In genomic region chr4:98923568-98924070, GRCm38 (mm10) we compare ENCODE assay signal across 7 mouse cellular contexts. TPM values are rescaled to one million over a fixed set of nuclear protein-coding genes. Genes with fewer than 3 reads are reported as not detected.
DNase-seq lines count a peak whose midpoint lies in the region; ATAC-seq and TF ChIP-seq lines count a peak whose summit lies in the region.

TSS of gene Usp1 (plus strand) at chr4:98923810.

- in situ Hi-C loops in CH12.LX (cut with MboI; ENCODE audit: low pct_ligation_motif_present, low pct_unique_long_range_greater_than_20kb, low sequenced_read_pairs) = loop anchor here (25.0 kb wide), 1 partner anchor 536 kb away; the partner anchor contains the start of genes Patj and Tm2d1

- H3K27ac ChIP-seq in CH12.LX (ENCODE audit: insufficient read depth, low read depth) = peak within 1 kb of the TSS; percentile 90
- H3K27ac ChIP-seq in MEL (ENCODE audit: control insufficient read depth, low read depth, low read length) = peak within 1 kb of the TSS; percentile 97
- peak within 1 kb of the TSS; percentile 99 for H3K27ac ChIP-seq in embryonic facial prominence, embryonic 10.5 days (replicated peaks)
- H3K27ac ChIP-seq in lung, postnatal 0 days (ENCODE audit: low read length) = peak within 1 kb of the TSS; percentile 99

- H3K4me3 ChIP-seq in CH12.LX (replicated peaks in 1 of 3; ENCODE audit: low read depth in 2 of 3, low read length in 2 of 3, poor library complexity in 1 of 3) (peak within 1 kb of the TSS; percentile 87 to 95 (median 88)), MEL (ENCODE audit: control insufficient read depth in 1 of 2, insufficient read depth in 1 of 2, low read depth in 2 of 2, low read length in 2 of 2) (peak within 1 kb of the TSS; percentile 92 to 98)
- H3K4me3 ChIP-seq in embryonic facial prominence, embryonic 10.5 days = peak within 1 kb of the TSS; percentile 95
- peak within 1 kb of the TSS; percentile 91 for H3K4me3 ChIP-seq in lung, postnatal 0 days (ENCODE audit: low read depth, low read length)

- TF ChIP-seq POLR2A in CH12.LX (IDR thresholded peaks at IDR 0.05; ENCODE audit: low read depth, low read length) = peak; percentile 73
- TF ChIP-seq POLR2A in MEL (IDR thresholded peaks at IDR 0.05; ENCODE audit: control insufficient read depth in 1 of 2, insufficient read depth in 1 of 2, low read depth in 1 of 2, low read length in 2 of 2, poor library complexity in 1 of 2) = peak in 1 of 2 experiments; percentile 66; a peak in 2 of 4 replicates

- H3K27me3 ChIP-seq in CH12.LX (replicated peaks) (no peaks in the 10 kb centered on the region), MEL (ENCODE audit: control insufficient read depth in 1 of 2, insufficient read depth in 2 of 2, low read length in 2 of 2) (no peaks in the 10 kb centered on the region)
- H3K27me3 ChIP-seq in embryonic facial prominence, embryonic 10.5 days (replicated peaks; ENCODE audit: low read depth, poor library complexity, severe bottlenecking) = no peaks in the 10 kb centered on the region
- no peaks in the 10 kb centered on the region for H3K27me3 ChIP-seq in lung, postnatal 0 days (replicated peaks; ENCODE audit: insufficient read depth, low read length)

- peak; percentile 22 for ATAC-seq in lung, postnatal 0 days

- H3K79me2 ChIP-seq in CH12.LX (replicated peaks; ENCODE audit: control insufficient read depth, extremely low read depth, insufficient read depth, poor library complexity, severe bottlenecking) = peaks cover 38% of the 10 kb centered on the region
- peaks cover 40% of the 10 kb centered on the region for H3K79me2 ChIP-seq in MEL (ENCODE audit: control insufficient read depth, insufficient read depth, low read length, poor library complexity)

- TF ChIP-seq RAD21 in CH12.LX (IDR thresholded peaks at IDR 0.05; ENCODE audit: low read depth, low read length) (no peak), MEL (IDR thresholded peaks at IDR 0.05; ENCODE audit: low read depth, low read length) (no peak)

- no peak for DNase-seq in CH12.LX (ENCODE audit: extremely low read depth)
- DNase-seq in MEL (ENCODE audit: low read depth, low spot score) = no peak
- peak; percentile 89 for DNase-seq in embryonic facial prominence, embryonic 10.5 days (ENCODE audit: low spot score)
- no peak for DNase-seq in heart, adult 8-10 months (ENCODE audit: low spot score)
- peak in 1 of 2 experiments; percentile 83 for DNase-seq in layer of hippocampus, adult 18-20 months (ENCODE audit: low spot score in 2 of 2)
- DNase-seq in lung, postnatal 0 days (ENCODE audit: low spot score) = no peak
- peak; percentile 88 for DNase-seq in right cerebral cortex, postnatal 25 days

- H3K9me3 ChIP-seq in CH12.LX (replicated peaks; ENCODE audit: low read length) = no peaks in the 10 kb centered on the region
- no peaks in the 10 kb centered on the region for H3K9me3 ChIP-seq in MEL (replicated peaks; ENCODE audit: insufficient read depth, low read length)
- H3K9me3 ChIP-seq in embryonic facial prominence, embryonic 10.5 days = no peaks in the 10 kb centered on the region
- no peaks in the 10 kb centered on the region for H3K9me3 ChIP-seq in lung, postnatal 0 days (ENCODE audit: low read length)

- dilution Hi-C loops in CH12.LX (cut with MboI; ENCODE audit: extremely low pct_ligation_motif_present, extremely low pct_unique_long_range_greater_than_20kb, low sequenced_read_pairs) = no loop called here

- WGBS in embryonic facial prominence, embryonic 10.5 days = under 1% methylated on average over 66 of the region's 67 CpGs
- 4% methylated on average over 51 of the region's 67 CpGs for WGBS in lung, postnatal 0 days

- TF ChIP-seq CTCF in CH12.LX (conservative IDR thresholded peaks at IDR 0.05 in 1 of 2, IDR thresholded peaks at IDR 0.05 in 1 of 2; ENCODE audit: low read depth in 2 of 2, low read length in 2 of 2) (peak in 1 of 2 experiments; percentile 13; a peak in 1 of 4 replicates), MEL (IDR thresholded peaks at IDR 0.05 in 2 of 3, conservative IDR thresholded peaks at IDR 0.05 in 1 of 3; ENCODE audit: control insufficient read depth in 1 of 3, insufficient read depth in 1 of 3, low read depth in 2 of 3, low read length in 3 of 3, poor library complexity in 1 of 3, severe bottlenecking in 1 of 3) (no peak)
- TF ChIP-seq CTCF in lung, postnatal 0 days (IDR thresholded peaks at IDR 0.05) = no peak; the same call in 1 of the 2 replicates

- TF ChIP-seq EP300 in CH12.LX (IDR thresholded peaks at IDR 0.05; ENCODE audit: low read length) (no peak), MEL (IDR thresholded peaks at IDR 0.05; ENCODE audit: low read depth in 1 of 2, low read length in 2 of 2) (no peak)
- TF ChIP-seq EP300 in lung, postnatal 0 days (IDR thresholded peaks at IDR 0.05) = no peak

- H3K36me3 ChIP-seq in CH12.LX (replicated peaks in 1 of 2; ENCODE audit: control insufficient read depth in 1 of 2, insufficient read depth in 1 of 2, low read length in 1 of 2) = peaks cover 0 to 4% of the 10 kb centered on the region in 2 experiments
- peaks cover 6 to 23% of the 10 kb centered on the region in 2 experiments for H3K36me3 ChIP-seq in MEL (ENCODE audit: control insufficient read depth in 1 of 2, insufficient read depth in 2 of 2, low read length in 2 of 2)
- peaks cover 16% of the 10 kb centered on the region for H3K36me3 ChIP-seq in embryonic facial prominence, embryonic 10.5 days (replicated peaks)
- H3K36me3 ChIP-seq in lung, postnatal 0 days (ENCODE audit: insufficient read depth, low read length) = no peaks in the 10 kb centered on the region

- H3K9ac ChIP-seq in CH12.LX (ENCODE audit: insufficient read depth, low read depth) (peak within 1 kb of the TSS; percentile 99), MEL (ENCODE audit: control insufficient read depth, low read depth, low read length, poor library complexity, severe bottlenecking) (peak within 1 kb of the TSS; percentile 92)
- H3K9ac ChIP-seq in lung, postnatal 0 days (replicated peaks; ENCODE audit: low read depth) = peak within 1 kb of the TSS; percentile 71

- H3K4me2 ChIP-seq in CH12.LX (ENCODE audit: insufficient read depth, low read depth, poor library complexity, severe bottlenecking) = peak within 1 kb of the TSS; percentile 94; the same call in 1 of the 2 replicates
- H3K4me2 ChIP-seq in lung, postnatal 0 days (replicated peaks; ENCODE audit: low read depth, low read length) = peak within 1 kb of the TSS; percentile 86

- H3K4me1 ChIP-seq in CH12.LX (ENCODE audit: control insufficient read depth in 1 of 2, insufficient read depth in 2 of 2) (peaks cover 2 to 13% of the 10 kb centered on the region in 2 experiments; a peak in 2 of 4 replicates), MEL (ENCODE audit: control insufficient read depth in 1 of 2, insufficient read depth in 2 of 2, low read length in 2 of 2) (peaks cover 5 to 20% of the 10 kb centered on the region in 2 experiments; a peak in 3 of 4 replicates)
- H3K4me1 ChIP-seq in embryonic facial prominence, embryonic 10.5 days = peaks cover 17% of the 10 kb centered on the region
- H3K4me1 ChIP-seq in lung, postnatal 0 days (ENCODE audit: insufficient read depth, low read depth, low read length) = no peaks in the 10 kb centered on the region; the same call in 1 of the 2 replicates

TF ChIP-seq in CH12.LX, 34 proteins besides CTCF, POLR2A, EP300 and RAD21 (continues in another document):
- TF ChIP-seq MYC (IDR thresholded peaks at IDR 0.05; ENCODE audit: low read depth, low read length) = peak; percentile 64; the same call in 1 of the 2 replicates
- no peak for TF ChIP-seq PAX5 (IDR thresholded peaks at IDR 0.05; ENCODE audit: low read length)
- peak; percentile 49; the same call in 1 of the 2 replicates for TF ChIP-seq MEF2A (IDR thresholded peaks at IDR 0.05; ENCODE audit: borderline replicate concordance, low read depth, low read length)
- TF ChIP-seq MAFK (IDR thresholded peaks at IDR 0.05; ENCODE audit: insufficient replicate concordance, low read length) = no peak
- TF ChIP-seq ZC3H11A (IDR thresholded peaks at IDR 0.05; ENCODE audit: low read depth, low read length) = no peak
- no peak for TF ChIP-seq IRF4 (IDR thresholded peaks at IDR 0.05; ENCODE audit: low read depth, low read length)
- peak; percentile 47; the same call in 1 of the 2 replicates for TF ChIP-seq MAZ (IDR thresholded peaks at IDR 0.05; ENCODE audit: low read depth, low read length)
- TF ChIP-seq BHLHE40 (IDR thresholded peaks at IDR 0.05; ENCODE audit: low read depth, low read length) = peak; percentile 65
- TF ChIP-seq ZMIZ1 (IDR thresholded peaks at IDR 0.05; ENCODE audit: low read depth, low read length) = 0 out of 2 replicates have a peak, but pooled peaks have one; percentile 27
- TF ChIP-seq CHD2 (IDR thresholded peaks at IDR 0.05; ENCODE audit: low read length) = no peak

TF ChIP-seq in MEL, 35 proteins besides CTCF, POLR2A, EP300 and RAD21 (continues in another document):
- TF ChIP-seq MEF2A (IDR thresholded peaks at IDR 0.05; ENCODE audit: extremely low read depth, insufficient replicate concordance, low read depth, low read length, poor library complexity, severe bottlenecking) (no peak), NRF1 (IDR thresholded peaks at IDR 0.05; ENCODE audit: insufficient read depth, low read depth, low read length, poor library complexity, severe bottlenecking) (peak; percentile 72), CHD1 (IDR thresholded peaks at IDR 0.05; ENCODE audit: low read depth, low read length) (no peak), POLR2AphosphoS2 (IDR thresholded peaks at IDR 0.05; ENCODE audit: low read length) (no peak), GABPA (IDR thresholded peaks at IDR 0.05; ENCODE audit: low read depth, low read length) (no peak), MYB (IDR thresholded peaks at IDR 0.05; ENCODE audit: low read depth, low read length) (no peak), ZNF384 (IDR thresholded peaks at IDR 0.05; ENCODE audit: low read depth, low read length) (peak; percentile 96), POLR2AphosphoS5 (IDR thresholded peaks at IDR 0.05; ENCODE audit: borderline replicate concordance, low read depth, low read length) (no peak), MAFK (IDR thresholded peaks at IDR 0.05; ENCODE audit: borderline replicate concordance, low read depth, low read length) (no peak), ELF1 (IDR thresholded peaks at IDR 0.05; ENCODE audit: low read depth, low read length) (no peak), TCF12 (IDR thresholded peaks at IDR 0.05; ENCODE audit: low read depth, low read length) (no peak; the same call in 1 of the 2 replicates), SIN3A (IDR thresholded peaks at IDR 0.05; ENCODE audit: low read length) (peak; percentile 83)

RNA-seq across cellular contexts. Expression of gene Usp1, which starts in this region (rescaled TPM):
- total RNA-seq in CH12.LX (2012; rRNA removed) (40.9 and 46.1 TPM in 2 replicates), CH12.LX (2014; rRNA removed) (142 and 149 TPM in 2 replicates), MEL (2012; rRNA removed) (68.6 and 70.1 TPM in 2 replicates)
- polyA plus RNA-seq in CH12.LX (2012; ENCODE audit: insufficient read length, low read depth) (115 and 118 TPM in 2 replicates), MEL (2012; ENCODE audit: insufficient read depth in 1 of 2, insufficient read length in 2 of 2, low read depth in 1 of 2, low replicate concordance in 2 of 2, missing spikeins in 1 of 2) (100 to 1,000 TPM in 1 of 2 experiments, not detected in 1; 128 TPM)
- polyA plus RNA-seq in embryonic facial prominence, embryonic 10.5 days (2016; fragmentation: Nextera tagmentation; extraction: Ambion mirVana) = 98.8 and 102 TPM in 2 replicates
- total RNA-seq in heart, adult 8-10 months (2022) = 10 to 100 TPM; 12.8 to 17.0 (median 14.8) TPM
- 10 to 100 TPM; 24.8 to 32.4 TPM for total RNA-seq in layer of hippocampus, adult 18-20 months (2021)
- 37.7 and 39.9 TPM in 2 replicates for polyA plus RNA-seq in lung, postnatal 0 days (2015; fragmentation: Nextera tagmentation; extraction: Ambion mirVana)

Comparison
In these comparisons a context has a peak if more than half of its experiments do, and no peak if none do; other contexts are left out.
1. DNase-seq: peak in embryonic facial prominence, embryonic 10.5 days (single experiment) and right cerebral cortex, postnatal 25 days (single experiment); none in CH12.LX (single experiment), MEL (single experiment), heart, adult 8-10 months (single experiment) and lung, postnatal 0 days (single experiment).
2. Of the 35 proteins assayed by ChIP-seq in both MEL and CH12.LX: peak only in MEL: ETS1 and UBTF; only in CH12.LX: BHLHE40, MAZ, MEF2A, TBP and TCF12; in both: E2F4, HCFC1, KAT2A, MAX, MXI1, MYC and 5 more; in neither: 15; mixed calls (peak in some experiments, not most) for 2.
3. Peak in every context shown above with its lines, with median percentiles within 50 percentile points of each other: H3K27ac ChIP-seq, H3K4me3 ChIP-seq and H3K9ac ChIP-seq.